Mouse (Mus musculus) neural tube, embryonic 11.5 days (tissue): Measurements from ENCODE around the gene Hpcal1. TPM values are rescaled to one million over a fixed set of nuclear protein-coding genes. Genes with fewer than 3 reads are reported as not detected.

Experiments used
- ATAC-seq: fragments of 200-750 bp; cut with Nextera tagmentation; 2 replicates; pipeline ENCODE4 v1.8.0; 2017; ENCODE audit warnings: moderate number of reproducible peaks, mild to moderate bottlenecking, moderate TSS enrichment, moderate library complexity; ENCODE audit not compliant: insufficient read depth, low FRiP score, low TSS enrichment
- DNase-seq: peaks from one replicate; pipeline ENCODE4 v3.0.0-alpha.2; 2015; ENCODE audit warnings: low spot score
- H3K27ac ChIP-seq: fragments of 300-500 bp; sonication (generic); 2 replicates; pipeline ENCODE4 v1.5.1; 2014; ENCODE audit warnings: low read depth, mild to moderate bottlenecking, low read length
- H3K27me3 ChIP-seq: fragments of 300-500 bp; sonication (generic); 2 replicates; pipeline ENCODE4 v1.6.1; 2014; ENCODE audit warnings: mild to moderate bottlenecking, low read length, mixed read lengths; ENCODE audit not compliant: control insufficient read depth, insufficient read depth
- H3K36me3 ChIP-seq: fragments of 300-500 bp; sonication (generic); 2 replicates; pipeline ENCODE4 v1.6.1; 2014; ENCODE audit warnings: mild to moderate bottlenecking, low read length, moderate library complexity, mixed read lengths; ENCODE audit not compliant: control insufficient read depth, insufficient read depth
- H3K4me1 ChIP-seq: fragments of 300-500 bp; sonication (generic); 2 replicates; pipeline ENCODE4 v1.6.1; 2014; ENCODE audit warnings: low read length, mixed read lengths; ENCODE audit not compliant: control insufficient read depth, insufficient read depth
- H3K4me2 ChIP-seq: fragments of 300-500 bp; sonication (generic); 2 replicates; pipeline ENCODE4 v1.6.1; 2014; ENCODE audit warnings: low read depth, mild to moderate bottlenecking, moderate library complexity
- H3K4me3 ChIP-seq: fragments of 300-500 bp; sonication (generic); 2 replicates; pipeline ENCODE4 v1.5.1; 2014; ENCODE audit warnings: low read depth, low read length
- H3K9ac ChIP-seq: fragments of 300-500 bp; sonication (generic); 2 replicates; pipeline ENCODE4 v1.6.1; 2014; ENCODE audit warnings: mild to moderate bottlenecking, low read length
- H3K9me3 ChIP-seq: fragments of 300-500 bp; sonication (generic); 2 replicates; pipeline ENCODE4 v1.6.1; 2016; ENCODE audit warnings: low read length; ENCODE audit not compliant: control insufficient read depth
- WGBS: fragments of 180-500 bp; shearing (Covaris S2); extraction: QIAGEN DNeasy Blood & Tissue Kit; methylation state at CpG from one replicate; pipeline ENCODE4 v1.1.7; 2014; 5-methylcytosine and 5-hydroxymethylcytosine counted together
- polyA plus RNA-seq: library from polyadenylated mRNA; unstranded; fragments of >200 nt; fragmentation: Nextera tagmentation; extraction: Ambion mirVana; gene quantifications from 2 replicates; pipeline ENCODE4 v1.2.1, GENCODE M21; 2014

Gene Hpcal1
- polyA plus RNA-seq, 1 experiment from 2014 or later: 42.3 TPM

- no peak overlapping the region for H3K9ac ChIP-seq
- no peak overlapping the region for H3K4me3 ChIP-seq
- H3K27ac ChIP-seq: no peak overlapping the region
- DNase-seq (no peak), ATAC-seq (no peak)
- H3K27me3 ChIP-seq: no peaks in the 10 kb centered on the region
- no peaks in the 10 kb centered on the region for H3K9me3 ChIP-seq
- 71% methylated on average over 4 of the region's 4 CpGs for WGBS
- no peak overlapping the region for H3K4me2 ChIP-seq
- no peaks in the 10 kb centered on the region for H3K36me3 ChIP-seq
- H3K4me1 ChIP-seq: no peaks in the 10 kb centered on the region; the same call in 1 of the 2 replicates
These were observed 2.3 kb downstream of the Hpcal1 start for GRCm38 (mm10) chr12:17692953-17693352.

- no peak overlapping the region for H3K27ac ChIP-seq
- no peak for ATAC-seq
- no peak for DNase-seq
These were observed 4.0 kb downstream of the Hpcal1 start for GRCm38 (mm10) chr12:17694589-17695115.

GRCm38 (mm10) chr12:17696395-17696794 is 5.7 kb downstream of the Hpcal1 start:
- Histone ChIP-seq H3K27me3 (no peaks in the 10 kb centered on the region), H3K4me3 (no peak overlapping the region), H3K9ac (no peak overlapping the region), H3K4me2 (no peak overlapping the region), H3K36me3 (no peaks in the 10 kb centered on the region), H3K4me1 (peaks cover 6% of the 10 kb centered on the region), H3K9me3 (no peaks in the 10 kb centered on the region), H3K27ac (no peak overlapping the region)
- no peak for DNase-seq
- no peak for ATAC-seq
- WGBS: 93% methylated on average over 7 of the region's 7 CpGs

More at GRCm38 (mm10) chr12:17694589-17695115, 4.0 kb downstream of the Hpcal1 start:
- no peaks in the 10 kb centered on the region for H3K9me3 ChIP-seq
- H3K4me1 ChIP-seq: peaks cover 6% of the 10 kb centered on the region
- no peak overlapping the region for H3K4me3 ChIP-seq
- no peaks in the 10 kb centered on the region for H3K27me3 ChIP-seq
- H3K4me2 ChIP-seq: no peak overlapping the region
- H3K9ac ChIP-seq: no peak overlapping the region
- 58% methylated on average over 1 of the region's 1 CpGs for WGBS
- H3K36me3 ChIP-seq: no peaks in the 10 kb centered on the region

GRCm38 (mm10) chr12:17698934-17699333 is 8.3 kb downstream of the Hpcal1 start:
- no peak overlapping the region for H3K27ac ChIP-seq
- no peaks in the 10 kb centered on the region for H3K9me3 ChIP-seq
- no peak overlapping the region for H3K9ac ChIP-seq
- H3K27me3 ChIP-seq: no peaks in the 10 kb centered on the region
- no peak for ATAC-seq
- H3K4me2 ChIP-seq: no peak overlapping the region
- 55% methylated on average over 4 of the region's 4 CpGs for WGBS
- H3K4me1 ChIP-seq: peaks cover 6% of the 10 kb centered on the region; the same call in 1 of the 2 replicates
- DNase-seq: no peak
- no peaks in the 10 kb centered on the region for H3K36me3 ChIP-seq
- no peak overlapping the region for H3K4me3 ChIP-seq

- peak; percentile 42; the same call in 1 of the 2 replicates for ATAC-seq
- Histone ChIP-seq H3K9me3 (no peaks in the 10 kb centered on the region), H3K4me2 (no peak overlapping the region), H3K27me3 (no peaks in the 10 kb centered on the region), H3K4me1 (peaks cover 6% of the 10 kb centered on the region; the same call in 1 of the 2 replicates), H3K4me3 (no peak overlapping the region), H3K27ac (no peak overlapping the region), H3K9ac (no peak overlapping the region), H3K36me3 (no peaks in the 10 kb centered on the region)
- DNase-seq: no peak
- 71% methylated on average over 1 of the region's 1 CpGs for WGBS
These were observed 8.8 kb downstream of the Hpcal1 start for GRCm38 (mm10) chr12:17699480-17699879.

GRCm38 (mm10) chr12:17701131-17701720 is 10.6 kb downstream of the Hpcal1 start:
- ATAC-seq: no peak
- Histone ChIP-seq H3K27ac (no peak overlapping the region), H3K27me3 (no peaks in the 10 kb centered on the region), H3K9me3 (no peaks in the 10 kb centered on the region), H3K4me1 (peaks cover 6% of the 10 kb centered on the region; the same call in 1 of the 2 replicates), H3K4me3 (no peak overlapping the region), H3K9ac (no peak overlapping the region), H3K4me2 (no peak overlapping the region), H3K36me3 (no peaks in the 10 kb centered on the region)
- DNase-seq: no peak
- 74% methylated on average over 5 of the region's 5 CpGs for WGBS

- no peaks in the 10 kb centered on the region for H3K9me3 ChIP-seq
- H3K4me3 ChIP-seq: no peak overlapping the region
- no peak overlapping the region for H3K4me2 ChIP-seq
- peaks cover 6% of the 10 kb centered on the region; the same call in 1 of the 2 replicates for H3K4me1 ChIP-seq
- no peak overlapping the region for H3K27ac ChIP-seq
- ATAC-seq: no peak
- no peak for DNase-seq
- H3K36me3 ChIP-seq: no peaks in the 10 kb centered on the region
- 76% methylated on average over 2 of the region's 2 CpGs for WGBS
- H3K9ac ChIP-seq: no peak overlapping the region
- H3K27me3 ChIP-seq: no peaks in the 10 kb centered on the region
These were observed 11.1 kb downstream of the Hpcal1 start for GRCm38 (mm10) chr12:17701795-17702194.

- H3K9ac ChIP-seq: no peak overlapping the region
- no peak overlapping the region for H3K27ac ChIP-seq
- peaks cover 6% of the 10 kb centered on the region; the same call in 1 of the 2 replicates for H3K4me1 ChIP-seq
- WGBS: 83% methylated on average over 9 of the region's 9 CpGs
- no peak overlapping the region for H3K4me2 ChIP-seq
- no peak for ATAC-seq
- no peaks in the 10 kb centered on the region for H3K9me3 ChIP-seq
- no peak overlapping the region for H3K4me3 ChIP-seq
- no peaks in the 10 kb centered on the region for H3K27me3 ChIP-seq
- H3K36me3 ChIP-seq: no peaks in the 10 kb centered on the region
- DNase-seq: no peak
These were observed 11.7 kb downstream of the Hpcal1 start for GRCm38 (mm10) chr12:17702257-17702943.

- DNase-seq: no peak
- H3K27ac ChIP-seq: no peak overlapping the region
- no peaks in the 10 kb centered on the region for H3K27me3 ChIP-seq
- WGBS: 87% methylated on average over 6 of the region's 6 CpGs
- no peaks in the 10 kb centered on the region for H3K9me3 ChIP-seq
- H3K9ac ChIP-seq: no peak overlapping the region
- peaks cover 6% of the 10 kb centered on the region; the same call in 1 of the 2 replicates for H3K4me1 ChIP-seq
- ATAC-seq: no peak
- no peak overlapping the region for H3K4me3 ChIP-seq
- no peaks in the 10 kb centered on the region for H3K36me3 ChIP-seq
- no peak overlapping the region for H3K4me2 ChIP-seq
These were observed 12.3 kb downstream of the Hpcal1 start for GRCm38 (mm10) chr12:17702944-17703335.
